Mouse (Mus musculus) macrophage (primary cell): ENCODE measurements around the gene Tada2b. TPM values are rescaled to one million over a fixed set of nuclear protein-coding genes. Genes with fewer than 3 reads are reported as not detected.

Experiments used
- H3K27ac ChIP-seq: fragments of 350-480 bp; formaldehyde crosslinking; 2 replicates; pipeline ENCODE4 v1.9.0; 2021
- H3K36me3 ChIP-seq: fragments of 350-480 bp; formaldehyde crosslinking; 2 replicates; pipeline ENCODE4 v1.9.0; 2021; ENCODE audit errors: inconsistent target
- H3K4me3 ChIP-seq: fragments of 350-480 bp; formaldehyde crosslinking; 2 replicates; pipeline ENCODE4 v1.9.0; 2021; ENCODE audit errors: inconsistent target
- H3K79me2 ChIP-seq: fragments of 350-480 bp; formaldehyde crosslinking; 2 replicates; pipeline ENCODE4 v1.9.0; 2021; ENCODE audit errors: inconsistent target
- WGBS: methylation state at CpG from one replicate; pipeline ENCODE4 v1.1.7; 2026; ENCODE audit warnings: inconsistent platforms; ENCODE audit not compliant: missing documents; 5-methylcytosine and 5-hydroxymethylcytosine counted together
- polyA plus RNA-seq: library from polyadenylated mRNA; stranded (reverse); fragments of 250-400 nt; gene quantifications from 3 replicates; pipeline ENCODE4 v1.2.4, GENCODE M21; 2018; ENCODE audit warnings: inconsistent platforms

Tada2b gene
- polyA plus RNA-seq, 1 experiment from 2014 or later = 9.8 TPM

DNA sequence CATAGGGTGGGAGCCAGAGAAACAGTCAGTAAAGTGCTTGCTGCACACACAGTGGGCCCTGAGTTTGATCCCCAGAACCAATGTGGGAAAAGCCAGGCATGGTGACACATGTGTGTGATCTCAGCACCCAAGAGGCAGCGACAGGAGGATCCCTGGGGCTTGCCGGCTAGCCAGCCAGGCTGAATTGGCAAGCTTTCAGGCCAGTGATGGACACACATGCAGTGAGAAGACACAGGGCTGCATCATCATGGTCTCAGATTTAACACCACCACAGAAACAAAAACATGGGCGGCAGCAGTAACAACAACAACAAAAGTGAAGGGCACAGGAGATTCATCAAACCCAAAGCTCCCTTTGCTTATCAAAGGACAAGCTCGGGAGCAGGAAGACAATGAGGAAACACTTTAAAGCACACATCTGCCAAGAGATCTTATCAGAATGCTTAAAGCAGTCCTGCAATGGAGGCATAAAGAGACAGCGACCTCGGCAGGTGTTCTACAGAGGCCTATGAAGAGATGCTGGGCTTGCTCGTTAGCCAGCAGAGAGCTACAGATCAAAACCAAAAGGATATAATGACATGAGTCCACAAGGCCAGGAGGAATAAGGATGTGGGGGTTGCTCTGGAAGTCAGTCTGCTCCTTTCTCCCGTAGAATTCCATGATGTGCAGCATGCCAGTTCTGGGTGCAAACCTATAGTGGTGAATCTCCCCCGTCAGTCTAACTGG lies 37.8 kb downstream of the Tada2b start:
- H3K27ac ChIP-seq = no peak overlapping the region
- 45% methylated on average over 9 of the region's 9 CpGs for WGBS

DNA sequence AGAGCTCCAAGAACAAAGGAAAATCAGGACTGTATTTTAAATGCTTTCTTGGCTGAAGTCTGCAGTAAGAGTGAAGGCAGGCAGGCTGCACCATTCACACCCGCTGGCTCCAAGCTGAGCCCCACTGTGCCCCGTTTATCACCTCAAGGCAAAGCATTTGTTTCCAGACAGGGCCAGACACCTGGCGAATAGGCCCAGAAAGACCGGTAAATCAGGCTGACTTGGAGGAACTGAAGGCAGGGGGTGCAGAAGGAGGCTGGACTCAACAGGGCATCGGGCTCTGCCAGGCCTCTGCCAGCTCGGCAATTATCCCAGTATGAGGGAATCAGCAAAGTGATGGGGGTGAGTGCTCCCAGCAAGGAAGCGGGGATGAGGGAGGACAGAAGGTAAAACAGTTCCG lies 39.1 kb downstream of the Tada2b start:
- Histone ChIP-seq H3K4me3 (no peak overlapping the region), H3K36me3 (no peaks in the 10 kb centered on the region), H3K79me2 (no peaks in the 10 kb centered on the region), H3K27ac (no peak overlapping the region)
- WGBS = 38% methylated on average over 6 of the region's 8 CpGs

More for the DNA sequence above, 37.8 kb downstream of the Tada2b start:
- Histone ChIP-seq H3K4me3 (no peak overlapping the region), H3K36me3 (no peaks in the 10 kb centered on the region), H3K79me2 (no peaks in the 10 kb centered on the region)

GRCm38 (mm10) chr5:36444611-36445010 lies 39.5 kb downstream of the Tada2b start:
- no peak overlapping the region for H3K27ac ChIP-seq
- WGBS = 70% methylated on average over 4 of the region's 4 CpGs
- no peaks in the 10 kb centered on the region for H3K36me3 ChIP-seq
- no peaks in the 10 kb centered on the region for H3K79me2 ChIP-seq
- H3K4me3 ChIP-seq = no peak overlapping the region

- Histone ChIP-seq H3K36me3 (no peaks in the 10 kb centered on the region), H3K79me2 (no peaks in the 10 kb centered on the region), H3K4me3 (no peak overlapping the region), H3K27ac (no peak overlapping the region)
- 57% methylated on average over 3 of the region's 3 CpGs for WGBS
Observed at GRCm38 (mm10) chr5:36440741-36441140, 43.3 kb downstream of the Tada2b start.

DNA sequence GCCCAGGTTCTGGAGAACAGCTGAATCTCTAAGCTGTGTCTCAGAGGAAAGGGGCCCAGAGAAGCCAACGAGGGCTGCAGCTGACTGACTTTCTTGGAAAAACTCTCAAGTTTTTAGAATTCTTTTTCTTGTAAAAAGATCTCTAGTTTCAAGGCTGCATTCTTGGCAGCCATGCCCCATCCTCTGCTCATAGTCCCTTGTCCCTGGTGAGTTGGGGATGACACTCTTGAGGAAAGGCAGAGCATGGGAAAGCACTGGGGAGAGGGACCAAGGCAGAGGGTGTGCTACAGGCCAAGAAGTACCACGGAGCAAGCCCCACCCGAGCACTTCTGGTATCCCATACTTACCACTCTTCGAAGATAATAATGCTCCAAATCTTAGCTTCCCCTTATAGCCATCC lies 47.2 kb downstream of the Tada2b start:
- no peaks in the 10 kb centered on the region for H3K36me3 ChIP-seq
- no peak overlapping the region for H3K4me3 ChIP-seq
- WGBS = 66% methylated on average over 4 of the region's 4 CpGs
- H3K27ac ChIP-seq = no peak overlapping the region
- no peaks in the 10 kb centered on the region for H3K79me2 ChIP-seq

DNA sequence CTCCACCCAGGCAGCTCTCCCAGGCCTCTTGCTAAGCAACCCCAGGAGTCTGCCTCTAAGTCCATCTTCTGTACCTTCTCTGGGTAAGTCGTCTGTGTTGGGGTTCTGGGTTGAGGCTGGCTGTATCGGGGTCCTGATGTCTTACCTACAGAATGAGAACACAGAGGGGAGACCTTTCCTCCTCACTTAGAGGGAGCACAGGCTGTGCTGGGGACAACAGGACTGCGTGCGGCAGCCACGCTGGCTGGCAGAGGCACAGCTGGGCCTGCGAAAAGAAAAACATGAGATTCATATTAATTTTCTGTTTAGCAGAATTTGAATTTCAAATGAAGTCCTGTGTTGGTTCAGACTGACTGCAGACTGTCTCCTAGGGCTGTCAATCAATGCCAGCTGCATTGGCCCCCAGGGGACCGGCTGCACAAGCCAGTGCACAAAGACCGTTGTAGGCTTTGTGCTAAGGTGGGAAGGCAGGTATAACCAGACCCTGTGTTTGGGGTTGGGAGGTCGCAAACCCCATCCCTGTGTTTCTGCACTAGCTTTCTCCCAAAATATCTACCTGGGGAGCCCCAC lies 49.6 kb downstream of the Tada2b start:
- Histone ChIP-seq H3K27ac (no peak overlapping the region), H3K79me2 (no peaks in the 10 kb centered on the region), H3K36me3 (no peaks in the 10 kb centered on the region), H3K4me3 (no peak overlapping the region)
- 87% methylated on average over 9 of the region's 9 CpGs for WGBS

- Histone ChIP-seq H3K79me2 (no peaks in the 10 kb centered on the region), H3K36me3 (no peaks in the 10 kb centered on the region), H3K27ac (no peak overlapping the region), H3K4me3 (no peak overlapping the region)
- WGBS = 80% methylated on average over 2 of the region's 2 CpGs
Observed at GRCm38 (mm10) chr5:36431711-36432110, 52.4 kb downstream of the Tada2b start.

DNA sequence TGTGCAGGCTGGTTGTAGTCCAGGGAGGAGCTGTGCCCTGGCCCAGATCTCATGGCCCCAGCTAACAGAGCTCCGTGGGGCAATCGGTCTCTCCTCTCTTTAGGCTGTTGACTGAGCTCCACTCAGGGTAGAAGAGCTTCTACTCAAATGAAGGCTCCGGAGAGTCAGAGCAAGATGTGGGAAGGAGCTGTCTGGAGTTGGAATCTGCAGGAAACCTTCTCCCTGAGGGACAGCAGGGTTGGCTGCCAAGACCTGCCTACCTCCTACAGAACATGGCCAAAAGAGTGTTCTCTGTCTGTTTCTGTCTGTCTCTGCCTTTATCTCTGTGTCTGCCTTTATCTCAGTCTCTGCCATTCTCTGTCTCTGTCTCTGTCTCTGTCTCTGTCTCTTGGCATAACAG lies 54.5 kb downstream of the Tada2b start:
- Histone ChIP-seq H3K27ac (no peak overlapping the region), H3K36me3 (no peaks in the 10 kb centered on the region), H3K4me3 (no peak overlapping the region), H3K79me2 (no peaks in the 10 kb centered on the region)
- WGBS = 93% methylated on average over 3 of the region's 3 CpGs

GRCm38 (mm10) chr5:36427831-36428230 lies 56.3 kb downstream of the Tada2b start:
- H3K27ac ChIP-seq = no peak overlapping the region
- no peaks in the 10 kb centered on the region for H3K79me2 ChIP-seq
- no peaks in the 10 kb centered on the region for H3K36me3 ChIP-seq
- no peak overlapping the region for H3K4me3 ChIP-seq
- 31% methylated on average over 11 of the region's 11 CpGs for WGBS

GRCm38 (mm10) chr5:36426404-36426803 lies 57.7 kb downstream of the Tada2b start:
- Histone ChIP-seq H3K27ac (no peak overlapping the region), H3K4me3 (no peak overlapping the region), H3K36me3 (no peaks in the 10 kb centered on the region), H3K79me2 (no peaks in the 10 kb centered on the region)
- WGBS = 35% methylated on average over 5 of the region's 5 CpGs

- Histone ChIP-seq H3K4me3 (no peak overlapping the region), H3K36me3 (no peaks in the 10 kb centered on the region), H3K79me2 (no peaks in the 10 kb centered on the region), H3K27ac (no peak overlapping the region)
Observed at GRCm38 (mm10) chr5:36424676-36425075, 59.4 kb downstream of the Tada2b start.

Other genes with a start within 250 kb of the Tada2b start
- not detected in 3 replicates for gene Sorcs2, start 86.1 kb downstream of the Tada2b start, polyA plus RNA-seq
- 11.8 to 24.3 TPM (median 14.8 TPM) in 3 replicates for gene Grpel1, start 19.3 kb downstream of the Tada2b start, polyA plus RNA-seq
- gene Ccdc96, start 303 bp upstream of the Tada2b start, polyA plus RNA-seq = 0.07 to 0.21 TPM (median 0.14 TPM) in 3 replicates
- gene Tbc1d14, start 109.0 kb upstream of the Tada2b start, polyA plus RNA-seq = 22.5 to 38.4 TPM (median 36.0 TPM) in 3 replicates
- 17.3 to 23.8 TPM (median 23.4 TPM) in 3 replicates for gene D5Ertd579e, start 211.7 kb upstream of the Tada2b start, polyA plus RNA-seq